Mouse (Mus musculus): ENCODE data around the gene H2afy.

GRCm38 (mm10) chr13:56132326-56132936, 3.7 kb downstream of the H2afy start:
- TF ChIP-seq CTCF (IDR thresholded peaks at IDR 0.05; ENCODE audit: low read depth) (no peak), EP300 (IDR thresholded peaks at IDR 0.05; ENCODE audit: low read depth) (no peak)
